Comparison of ENCODE assay signal across 9 mouse cellular contexts in genomic region chr13:112308672-112309071, GRCm38 (mm10). TPM values are rescaled to one million over a fixed set of nuclear protein-coding genes. Genes with fewer than 3 reads are reported as not detected.
A peak's percentile ranks its signal among the peaks of the same experiment; 100 is the strongest.
DNase-seq lines count a peak whose midpoint lies in the region; ATAC-seq and TF ChIP-seq lines count a peak whose summit lies in the region.
"Had no signal": no experiment of that assay in that cellular context is flagged by ENCODE, and none has a peak within 500 bp of the region (broad histone marks: within the 10 kb centered on the region; RNA-seq: fewer than 3 reads in every experiment).

No protein-coding gene starts in this region.

- no peak for ATAC-seq in kidney, embryonic 14.5 days (ENCODE audit: low FRiP score, low TSS enrichment)
- no peak for ATAC-seq in lung, embryonic 14.5 days (ENCODE audit: insufficient read depth)

- intact Hi-C loops in heart, postnatal 25 days (cut with DNase I), result loop anchor here (1.0 kb wide), 1 partner anchor 201 kb away; no protein-coding TSS in a partner anchor

- no peak overlapping the region for H3K4me2 ChIP-seq in kidney, embryonic 14.5 days (replicated peaks; ENCODE audit: low read depth, low read length)
- no peak overlapping the region for H3K4me2 ChIP-seq in lung, embryonic 14.5 days
- H3K4me2 ChIP-seq: embryonic facial prominence, embryonic 12.5 days had no signal

- no peak overlapping the region for H3K27ac ChIP-seq in kidney, adult 2 months (ENCODE audit: insufficient read depth, low read depth, low read length)
- H3K27ac ChIP-seq in kidney, embryonic 14.5 days (ENCODE audit: low read depth, low read length), result no peak overlapping the region
- no peak overlapping the region for H3K27ac ChIP-seq in lung, embryonic 14.5 days (ENCODE audit: low read depth)
- H3K27ac ChIP-seq: embryonic facial prominence, embryonic 12.5 days had no signal

- H3K9me3 ChIP-seq in kidney, embryonic 14.5 days (ENCODE audit: control insufficient read depth, low read length), result no peaks in the 10 kb centered on the region
- no peaks in the 10 kb centered on the region for H3K9me3 ChIP-seq in lung, embryonic 14.5 days (ENCODE audit: low read depth, low read length)
- H3K9me3 ChIP-seq: embryonic facial prominence, embryonic 12.5 days had no signal

- peak; percentile 90 for TF ChIP-seq CTCF in kidney, adult 2 months (conservative IDR thresholded peaks at IDR 0.05; ENCODE audit: insufficient read depth, insufficient read length, low read depth, low read length)
- TF ChIP-seq CTCF in lung, embryonic 14.5 days (IDR thresholded peaks at IDR 0.05; ENCODE audit: low read depth), result peak; percentile 78

- no peaks in the 10 kb centered on the region for H3K27me3 ChIP-seq in kidney, adult 2 months (replicated peaks; ENCODE audit: control insufficient read depth, insufficient read depth, low read length)
- H3K27me3 ChIP-seq in kidney, embryonic 14.5 days (ENCODE audit: control insufficient read depth, insufficient read depth, low read length), result no peaks in the 10 kb centered on the region
- no peaks in the 10 kb centered on the region for H3K27me3 ChIP-seq in lung, embryonic 14.5 days (ENCODE audit: insufficient read depth, low read length)
- H3K27me3 ChIP-seq: embryonic facial prominence, embryonic 12.5 days had no signal

- H3K9ac ChIP-seq in kidney, embryonic 14.5 days (ENCODE audit: low read depth, low read length), result no peak overlapping the region
- H3K9ac ChIP-seq in lung, embryonic 14.5 days, result no peak overlapping the region
- H3K9ac ChIP-seq: embryonic facial prominence, embryonic 12.5 days had no signal

- no peaks in the 10 kb centered on the region; the same call in 1 of the 2 replicates for H3K4me1 ChIP-seq in kidney, adult 2 months (ENCODE audit: control insufficient read depth, insufficient read depth, low read length)
- no peaks in the 10 kb centered on the region for H3K4me1 ChIP-seq in kidney, embryonic 14.5 days (ENCODE audit: control insufficient read depth, insufficient read depth, low read length)
- H3K4me1 ChIP-seq in lung, embryonic 14.5 days (ENCODE audit: insufficient read depth), result no peaks in the 10 kb centered on the region
- H3K4me1 ChIP-seq: embryonic facial prominence, embryonic 12.5 days had no signal

- no peaks in the 10 kb centered on the region for H3K36me3 ChIP-seq in kidney, adult 2 months (ENCODE audit: control insufficient read depth, insufficient read depth, low read length)
- no peaks in the 10 kb centered on the region for H3K36me3 ChIP-seq in kidney, embryonic 14.5 days (ENCODE audit: control insufficient read depth, insufficient read depth, low read length)
- H3K36me3 ChIP-seq in lung, embryonic 14.5 days (ENCODE audit: insufficient read depth), result no peaks in the 10 kb centered on the region
- H3K36me3 ChIP-seq: embryonic facial prominence, embryonic 12.5 days had no signal

- DNase-seq in kidney, adult 2 months, result peak; percentile 81
- peak; percentile 57 to 67 for DNase-seq in CD8-positive naive resting alpha-beta T cell, adult 2 months (ENCODE audit: low read depth in 2 of 2, low spot score in 2 of 2)
- DNase-seq in adrenal gland, postnatal 10 days, result peak; percentile 78
- peak; percentile 13 for DNase-seq in heart, postnatal 25 days (ENCODE audit: low spot score)
- DNase-seq in lung, embryonic 14.5 days, result peak; percentile 83
- DNase-seq in spleen, postnatal 14 days (ENCODE audit: low spot score in 2 of 2), result peak; percentile 22 to 50
- DNase-seq in cerebellum, postnatal 4 days (ENCODE audit: low spot score in 2 of 2), result no peak

- WGBS in kidney, adult 2 months, result 21% methylated on average over 1 of the region's 1 CpGs
- 29% methylated on average over 1 of the region's 1 CpGs for WGBS in kidney, embryonic 14.5 days
- 12% methylated on average over 1 of the region's 1 CpGs for WGBS in lung, embryonic 14.5 days

- TF ChIP-seq POLR2A in kidney, adult 2 months (IDR thresholded peaks at IDR 0.05; ENCODE audit: low read depth, low read length), result no peak

- no peak overlapping the region for H3K4me3 ChIP-seq in kidney, adult 2 months (ENCODE audit: insufficient read depth, low read depth, low read length)
- H3K4me3 ChIP-seq in kidney, embryonic 14.5 days (ENCODE audit: low read length), result no peak overlapping the region
- H3K4me3 ChIP-seq in lung, embryonic 14.5 days (ENCODE audit: low read depth, low read length), result no peak overlapping the region
- H3K4me3 ChIP-seq: embryonic facial prominence, embryonic 12.5 days had no signal

RNA-seq across cellular contexts. Expression of gene Ankrd55, which starts 20.4 kb away (rescaled TPM):
- 0.08 TPM in 2 replicates for polyA plus RNA-seq in kidney, adult 2 months (2012; rRNA removed)
- polyA plus RNA-seq in kidney, embryonic 14.5 days (2014; fragmentation: Nextera tagmentation; extraction: Ambion mirVana), result 0.34 and 0.71 TPM in 2 replicates
- 1 to 10 TPM; 2.3 to 3.7 TPM for total RNA-seq in adrenal gland, postnatal 10 days (2021)
- total RNA-seq in heart, postnatal 25 days (2021), result under 1 TPM; 0.25 to 0.34 TPM
- polyA plus RNA-seq in lung, embryonic 14.5 days (2014; fragmentation: Nextera tagmentation; extraction: Ambion mirVana), result 0.18 and 0.22 TPM in 2 replicates

Comparison
In these comparisons a context has a peak if more than half of its experiments do, and no peak if none do; other contexts are left out.
1. DNase-seq: peak in kidney, adult 2 months (single experiment), CD8-positive naive resting alpha-beta T cell, adult 2 months (2 of 2), adrenal gland, postnatal 10 days (single experiment), heart, postnatal 25 days (single experiment), lung, embryonic 14.5 days (single experiment) and spleen, postnatal 14 days (2 of 2); none in cerebellum, postnatal 4 days (0 of 2).